Mouse (Mus musculus) bone marrow, adult 2 months (tissue): ENCODE data around the gene 1700001J03Rik. TPM values are rescaled to one million over a fixed set of nuclear protein-coding genes. Genes with fewer than 3 reads are reported as not detected.

Experiments
- H3K27ac ChIP-seq: fragments of 200-500 bp; 2 replicates; pipeline ENCODE4 v1.5.1; 2012; ENCODE audit warnings: low read depth, mild to moderate bottlenecking, control low read depth, inconsistent platforms, low read length; ENCODE audit not compliant: control insufficient read depth, poor library complexity, insufficient read depth
- H3K4me1 ChIP-seq: fragments of 200-500 bp; 2 replicates; pipeline ENCODE4 v1.6.1; 2011; ENCODE audit warnings: low read length; ENCODE audit not compliant: control insufficient read depth, insufficient read depth
- H3K4me3 ChIP-seq: fragments of 200-500 bp; replicated peaks from 2 replicates; pipeline ENCODE3; 2011; ENCODE audit warnings: mild to moderate bottlenecking, low read depth, low read length, control low read depth; ENCODE audit not compliant: control insufficient read depth
- CTCF ChIP-seq: fragments of 200-500 bp; IDR thresholded peaks from 2 replicates; pipeline ENCODE4 v1.5.1; 2011; ENCODE audit warnings: low read length, control low read depth; ENCODE audit not compliant: control insufficient read depth, insufficient read depth
- POLR2A ChIP-seq: fragments of 200-500 bp; IDR thresholded peaks from 2 replicates; pipeline ENCODE4 v1.6.1; 2011; ENCODE audit warnings: low read depth, mild to moderate bottlenecking, control low read depth, low read length, borderline replicate concordance; ENCODE audit not compliant: control insufficient read depth
- WGBS: fragments of 180-500 bp; shearing (Covaris S2); methylation state at CpG from one replicate; pipeline ENCODE4 v1.1.7; 2018; 5-methylcytosine and 5-hydroxymethylcytosine counted together
- polyA plus RNA-seq: library from polyadenylated mRNA; stranded (reverse); fragments of >200 nt; gene quantifications from 2 replicates; pipeline ENCODE4 v1.2.4, GENCODE M21; 2011; ENCODE audit warnings: low replicate concordance; ENCODE audit not compliant: missing spikeins, insufficient read depth, insufficient read length

Gene 1700001J03Rik
- polyA plus RNA-seq, 1 experiment, result not detected

GRCm38 (mm10) chr5:146150454-146150853 is 34.6 kb downstream of the 1700001J03Rik start:
- Histone ChIP-seq H3K4me1 (no peaks in the 10 kb centered on the region), H3K4me3 (no peak overlapping the region), H3K27ac (no peak overlapping the region)
- WGBS, result 36% methylated on average over 3 of the region's 3 CpGs
- TF ChIP-seq CTCF (no peak), POLR2A (no peak)

- no peak overlapping the region for H3K4me3 ChIP-seq
- no peaks in the 10 kb centered on the region for H3K4me1 ChIP-seq
- no peak overlapping the region for H3K27ac ChIP-seq
- 37% methylated on average over 2 of the region's 2 CpGs for WGBS
- TF ChIP-seq CTCF, result no peak
- TF ChIP-seq POLR2A, result no peak
Observed at GRCm38 (mm10) chr5:146147903-146148302, 37.2 kb downstream of the 1700001J03Rik start.

Other genes starting within 250 kb of the 1700001J03Rik start
- 0.50 and 4.0 TPM in 2 replicates for gene Cyp3a25, start 175.7 kb downstream of the 1700001J03Rik start, polyA plus RNA-seq
- not detected in 2 replicates for gene Cyp3a59, start 106.0 kb downstream of the 1700001J03Rik start, polyA plus RNA-seq
- gene Gm5565, start 24.8 kb downstream of the 1700001J03Rik start, polyA plus RNA-seq, result not detected in 2 replicates
- not detected in 2 replicates for gene Gm6309, start 14.6 kb downstream of the 1700001J03Rik start, polyA plus RNA-seq
- 5.8 and 13.2 TPM in 2 replicates for gene Rnf6, start 36.3 kb upstream of the 1700001J03Rik start, polyA plus RNA-seq
- gene Cdk8, start 45.9 kb upstream of the 1700001J03Rik start, polyA plus RNA-seq, result 17.0 and 28.8 TPM in 2 replicates
- gene Wasf3, start 199.7 kb upstream of the 1700001J03Rik start, polyA plus RNA-seq, result 0.18 and 0.67 TPM in 2 replicates